ENCODE assay signal across 10 mouse cellular contexts in genomic region chr5:112029955-112030354, GRCm38 (mm10).
DNase-seq lines count a peak whose midpoint lies in the region; ATAC-seq and TF ChIP-seq lines count a peak whose summit lies in the region.
"Had no signal": no experiment of that assay in that cellular context is flagged by ENCODE, and none has a peak within 500 bp of the region (broad histone marks: within the 10 kb centered on the region; RNA-seq: fewer than 3 reads in every experiment).

No protein-coding gene starts in this region.

- H3K9me3 ChIP-seq in hindbrain, postnatal 0 days (ENCODE audit: low read length) = no peaks in the 10 kb centered on the region
- H3K9me3 ChIP-seq in midbrain, embryonic 13.5 days = no peaks in the 10 kb centered on the region
- H3K9me3 ChIP-seq in limb, embryonic 10.5 days (replicated peaks) = no peaks in the 10 kb centered on the region
- H3K9me3 ChIP-seq: limb, embryonic 13.5 days had no signal

- no peak overlapping the region for H3K9ac ChIP-seq in hindbrain, postnatal 0 days (replicated peaks; ENCODE audit: low read length)
- H3K9ac ChIP-seq in midbrain, embryonic 13.5 days (replicated peaks) = 0 out of 2 replicates have a peak overlapping the region, but pooled peaks have one; percentile 14
- H3K9ac ChIP-seq: limb, embryonic 13.5 days had no signal

- peak overlapping the region; percentile 52; the same call in 1 of the 2 replicates for H3K27ac ChIP-seq in hindbrain, postnatal 0 days
- peak overlapping the region; percentile 78 for H3K27ac ChIP-seq in midbrain, embryonic 13.5 days
- no peak overlapping the region for H3K27ac ChIP-seq in limb, embryonic 10.5 days
- H3K27ac ChIP-seq: limb, embryonic 13.5 days had no signal

- 9% methylated on average over 11 of the region's 11 CpGs for WGBS in hindbrain, postnatal 0 days
- 9% methylated on average over 11 of the region's 11 CpGs for WGBS in midbrain, embryonic 13.5 days
- 58% methylated on average over 11 of the region's 11 CpGs for WGBS in limb, embryonic 10.5 days

- no peaks in the 10 kb centered on the region for H3K27me3 ChIP-seq in hindbrain, postnatal 0 days (ENCODE audit: insufficient read depth, low read length)
- H3K27me3 ChIP-seq in midbrain, embryonic 13.5 days = no peaks in the 10 kb centered on the region
- peaks cover 84% of the 10 kb centered on the region for H3K27me3 ChIP-seq in limb, embryonic 10.5 days (ENCODE audit: low read depth, poor library complexity, severe bottlenecking)

- DNase-seq in embryo, embryonic 10 days (ENCODE audit: low spot score) = peak; percentile 62
- DNase-seq in embryo, embryonic 9.5 days (ENCODE audit: extremely low spot score) = no peak
- DNase-seq in hindbrain, postnatal 0 days (ENCODE audit: low spot score) = peak; percentile 89
- peak; percentile 36 for DNase-seq in right cerebral cortex, postnatal 25 days
- no peak for DNase-seq in limb, embryonic 10.5 days (ENCODE audit: low spot score)
- DNase-seq in gastrocnemius, postnatal 4 days (ENCODE audit: low spot score in 2 of 2) = no peak
- DNase-seq in cerebellum, adult 11-12 months = no peak

- TF ChIP-seq CTCF in hindbrain, postnatal 0 days (IDR thresholded peaks at IDR 0.05; ENCODE audit: low read depth) = no peak

- no peak overlapping the region for H3K4me3 ChIP-seq in hindbrain, postnatal 0 days (ENCODE audit: low read length)
- H3K4me3 ChIP-seq in midbrain, embryonic 13.5 days (replicated peaks) = no peak overlapping the region
- H3K4me3 ChIP-seq in limb, embryonic 10.5 days = no peak overlapping the region
- H3K4me3 ChIP-seq: limb, embryonic 13.5 days had no signal

- no peaks in the 10 kb centered on the region; the same call in 1 of the 2 replicates for H3K4me1 ChIP-seq in hindbrain, postnatal 0 days (ENCODE audit: insufficient read depth, low read length)
- H3K4me1 ChIP-seq in midbrain, embryonic 13.5 days (replicated peaks) = peaks cover 30% of the 10 kb centered on the region
- H3K4me1 ChIP-seq in limb, embryonic 10.5 days = peaks cover 21% of the 10 kb centered on the region
- H3K4me1 ChIP-seq: limb, embryonic 13.5 days had no signal

- H3K36me3 ChIP-seq in hindbrain, postnatal 0 days (ENCODE audit: insufficient read depth, low read length) = no peaks in the 10 kb centered on the region
- H3K36me3 ChIP-seq in midbrain, embryonic 13.5 days = no peaks in the 10 kb centered on the region
- H3K36me3 ChIP-seq in limb, embryonic 10.5 days = no peaks in the 10 kb centered on the region
- H3K36me3 ChIP-seq: limb, embryonic 13.5 days had no signal

- peak; percentile 83 for ATAC-seq in hindbrain, postnatal 0 days
- ATAC-seq in midbrain, embryonic 13.5 days = peak; percentile 90
- ATAC-seq: inflammation-experienced regulatory T-cells, adult 6 months had no signal

- H3K4me2 ChIP-seq in hindbrain, postnatal 0 days (ENCODE audit: low read depth, low read length) = no peak overlapping the region
- no peak overlapping the region for H3K4me2 ChIP-seq in midbrain, embryonic 13.5 days (replicated peaks)
- H3K4me2 ChIP-seq: limb, embryonic 13.5 days had no signal

Comparison
In these comparisons a context has a peak if more than half of its experiments do, and no peak if none do; other contexts are left out.
1. DNase-seq: peak in embryo, embryonic 10 days (single experiment), hindbrain, postnatal 0 days (single experiment) and right cerebral cortex, postnatal 25 days (single experiment); none in embryo, embryonic 9.5 days (single experiment), limb, embryonic 10.5 days (single experiment), gastrocnemius, postnatal 4 days (0 of 2) and cerebellum, adult 11-12 months (single experiment).